Mouse (Mus musculus): ENCODE results near the gene Arhgef2.

The Arhgef2 gene

DNA sequence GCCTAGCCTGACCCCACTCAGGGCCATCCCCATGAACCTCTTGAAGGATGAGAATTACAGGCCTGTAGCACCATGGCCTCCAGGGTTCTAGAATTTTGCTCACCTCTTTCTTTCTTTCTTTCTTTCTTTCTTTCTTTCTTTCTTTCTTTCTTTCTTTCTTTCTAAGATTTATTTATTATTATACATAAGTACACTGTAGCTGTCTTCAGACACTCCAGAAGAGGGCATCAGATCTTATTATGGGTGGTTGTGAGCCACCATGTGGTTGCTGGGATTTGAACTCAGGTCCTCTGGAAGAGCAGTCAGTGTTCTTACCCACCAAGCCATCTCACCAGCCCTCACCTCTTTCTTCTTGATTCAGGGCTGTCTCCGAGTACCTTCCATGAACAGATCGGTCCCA lies at the start of gene Arhgef2:
Arhgef2 (plus strand) TSS at position 301 of the 400 bp plus-strand sequence.
- 96% methylated on average over 2 of the region's 2 CpGs for WGBS

DNA sequence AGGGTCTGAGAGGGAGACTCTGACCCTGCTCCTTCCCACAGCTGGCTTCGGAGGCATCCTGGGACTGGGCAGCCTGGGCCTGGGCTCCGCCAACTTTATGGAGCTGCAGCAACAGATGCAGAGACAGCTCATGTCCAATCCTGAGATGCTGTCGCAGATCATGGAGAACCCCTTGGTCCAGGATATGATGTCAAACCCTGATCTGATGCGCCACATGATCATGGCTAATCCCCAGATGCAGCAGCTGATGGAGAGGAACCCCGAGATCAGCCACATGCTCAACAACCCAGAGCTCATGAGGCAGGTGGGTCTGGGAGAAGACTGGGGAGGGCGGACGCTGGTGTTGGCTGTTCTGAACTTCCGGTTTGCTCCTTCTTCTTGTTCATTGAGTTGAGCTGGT lies 49.1 kb upstream of the Arhgef2 start:
- WGBS, result 95% methylated on average over 8 of the region's 8 CpGs

DNA sequence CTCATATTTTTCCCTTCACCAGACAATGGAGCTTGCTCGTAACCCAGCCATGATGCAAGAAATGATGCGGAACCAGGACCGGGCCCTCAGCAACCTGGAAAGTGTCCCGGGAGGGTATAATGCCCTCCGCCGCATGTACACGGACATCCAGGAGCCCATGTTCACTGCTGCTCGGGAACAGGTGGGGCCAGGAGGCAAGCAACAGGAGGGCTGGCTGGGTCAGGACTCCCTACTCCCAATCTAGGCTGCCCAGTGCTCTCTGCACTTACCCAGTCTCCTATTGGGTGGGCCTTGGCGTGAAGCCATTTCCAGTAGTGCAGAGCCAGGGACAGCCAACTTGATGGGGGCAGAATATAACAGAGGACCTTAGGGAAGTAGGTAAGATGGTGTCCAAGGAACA lies 46.2 kb upstream of the Arhgef2 start:
- WGBS, result 96% methylated on average over 9 of the region's 9 CpGs

DNA sequence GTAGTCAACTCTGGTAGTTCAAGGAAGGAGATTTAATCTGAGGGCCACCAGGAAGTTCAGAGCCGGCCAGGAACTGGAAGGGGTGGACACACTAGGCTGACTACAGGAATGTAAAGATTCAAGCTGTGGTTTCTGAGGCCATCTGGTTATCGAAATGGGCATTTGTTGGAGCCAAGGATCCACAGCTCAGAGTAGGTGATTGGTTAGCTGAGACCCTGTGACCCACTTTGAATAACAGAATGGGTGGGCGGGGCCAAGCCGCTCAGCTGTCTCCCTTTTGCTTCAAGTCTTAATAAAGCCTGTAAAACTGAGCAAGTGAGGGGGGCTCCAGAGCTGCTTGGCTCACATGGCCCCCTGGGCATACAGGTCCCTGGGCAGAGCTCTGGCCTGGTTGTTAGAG lies 43.8 kb upstream of the Arhgef2 start:
- 55% methylated on average over 4 of the region's 4 CpGs for WGBS

DNA sequence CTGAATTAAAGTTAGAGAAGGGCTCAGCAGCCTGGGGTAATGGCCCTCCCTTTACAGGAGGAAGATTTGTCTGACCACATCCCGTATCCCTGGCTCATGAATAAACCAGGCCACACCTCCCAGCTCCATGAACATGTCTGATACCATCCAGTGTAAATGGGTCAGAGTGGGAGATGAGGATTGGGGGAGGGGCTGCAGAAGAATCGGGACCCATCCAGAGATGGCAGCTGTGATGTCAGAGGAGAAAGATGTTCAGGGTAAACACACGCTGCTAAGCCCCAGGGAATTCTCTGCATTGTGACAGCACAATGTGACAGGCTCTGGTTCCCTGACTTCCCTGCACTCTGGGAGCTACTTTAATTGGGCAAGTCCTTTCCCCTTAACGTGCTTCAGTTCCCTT lies 42.3 kb upstream of the Arhgef2 start:
- 66% methylated on average over 4 of the region's 4 CpGs for WGBS

DNA sequence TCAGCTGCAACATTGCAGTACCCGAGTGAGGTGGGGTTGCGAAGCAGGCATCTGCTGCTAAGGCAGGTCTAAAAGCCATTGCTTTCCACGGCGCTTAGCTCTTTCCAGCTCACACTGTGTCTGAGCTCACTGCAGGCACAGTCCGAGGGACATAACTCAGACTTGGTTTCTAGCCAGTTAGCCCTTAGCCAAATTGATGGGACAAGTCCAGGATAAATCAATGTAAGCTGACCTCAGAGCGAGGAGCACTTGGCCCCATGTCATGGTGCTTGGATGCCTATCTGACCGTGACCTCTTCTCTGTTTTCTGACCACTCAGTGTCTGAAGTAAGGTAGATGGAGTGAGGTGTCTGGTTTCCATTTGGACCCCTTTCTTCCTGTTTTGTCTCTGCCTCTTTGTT lies 41.8 kb upstream of the Arhgef2 start:
- 86% methylated on average over 7 of the region's 7 CpGs for WGBS

DNA sequence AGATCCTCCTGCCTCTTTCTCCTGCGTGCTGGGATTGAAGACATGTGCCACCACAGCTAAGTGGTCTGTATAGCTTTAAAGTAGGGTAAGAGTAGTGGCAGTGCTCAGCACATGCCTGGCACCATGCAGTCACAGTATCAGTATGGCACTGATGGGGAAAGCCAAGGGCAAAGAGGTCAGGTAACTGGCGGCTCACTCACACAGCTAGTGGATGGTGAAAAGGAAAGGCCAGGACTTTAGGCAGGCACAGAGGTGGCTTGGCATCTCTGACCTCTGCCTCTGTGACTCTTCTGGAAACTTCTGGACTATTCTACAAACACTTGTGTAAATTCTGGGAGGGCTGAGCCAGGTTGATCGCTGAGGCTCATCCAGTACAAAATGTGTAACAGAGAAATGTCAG lies 39.6 kb upstream of the Arhgef2 start:
- 80% methylated on average over 3 of the region's 3 CpGs for WGBS

DNA sequence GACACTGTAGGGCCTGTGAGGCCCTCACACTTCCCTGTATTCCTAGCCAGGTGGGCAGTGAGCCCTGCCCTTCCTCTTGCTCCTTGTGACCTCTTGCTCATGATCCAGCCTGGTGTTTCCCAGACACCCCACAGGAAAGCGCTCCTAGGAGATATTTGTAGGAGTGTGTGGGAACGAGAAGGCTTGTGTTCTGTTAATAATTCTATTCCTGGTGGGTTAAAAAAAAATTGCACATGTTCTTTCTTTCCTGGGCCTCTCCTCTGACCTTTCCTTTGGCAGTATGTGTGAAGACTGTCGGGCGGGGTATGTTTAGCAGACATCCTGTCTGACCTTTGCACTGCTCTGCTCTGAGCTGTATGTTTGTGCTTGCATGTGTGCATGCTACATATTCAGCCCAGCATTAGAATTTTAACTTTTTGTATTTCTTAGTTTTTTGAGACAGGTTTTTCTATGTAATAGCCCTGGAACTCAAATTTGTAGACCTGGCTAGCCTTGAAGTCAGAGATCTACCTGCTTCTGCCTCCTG lies 39.2 kb upstream of the Arhgef2 start:
- 65% methylated on average over 4 of the region's 4 CpGs for WGBS

DNA sequence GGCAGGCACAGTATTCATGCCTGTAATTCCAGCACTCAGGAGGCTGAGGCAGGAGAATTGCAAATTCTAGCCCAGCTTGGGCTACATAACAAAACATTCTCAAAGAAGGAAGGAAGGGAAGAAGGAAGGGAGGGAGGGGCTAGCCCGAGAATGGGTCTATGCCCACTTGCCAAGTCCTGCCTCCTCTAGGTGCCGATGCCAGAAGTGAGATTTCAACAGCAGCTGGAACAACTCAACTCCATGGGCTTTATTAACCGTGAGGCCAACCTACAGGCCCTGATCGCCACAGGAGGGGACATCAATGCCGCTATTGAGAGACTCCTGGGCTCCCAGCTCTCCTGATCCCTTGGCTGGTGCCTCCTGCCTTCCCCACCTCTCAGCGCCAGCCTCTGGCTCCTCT lies 37.9 kb upstream of the Arhgef2 start:
- WGBS, result 83% methylated on average over 6 of the region's 6 CpGs

DNA sequence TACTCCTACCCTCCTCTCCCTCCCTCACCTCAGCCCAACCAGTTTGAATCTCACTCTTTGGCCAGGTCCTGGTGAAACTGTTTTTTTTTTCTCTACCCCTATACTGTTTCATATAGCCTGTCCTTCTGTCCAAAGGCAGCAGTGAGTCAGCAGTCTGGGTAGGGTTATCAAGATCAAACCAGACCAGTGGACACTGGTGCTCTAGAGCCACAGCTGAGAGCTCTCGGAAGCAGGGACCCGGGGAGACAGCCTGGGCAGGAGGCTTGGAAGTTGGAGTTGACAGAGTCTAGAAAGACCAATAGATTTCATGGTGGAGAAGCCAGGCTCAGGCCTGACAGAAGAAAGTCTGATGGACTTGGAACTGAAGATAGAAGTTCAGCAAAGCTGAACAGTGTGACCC lies 37.2 kb upstream of the Arhgef2 start:
- WGBS, result 96% methylated on average over 2 of the region's 2 CpGs

DNA sequence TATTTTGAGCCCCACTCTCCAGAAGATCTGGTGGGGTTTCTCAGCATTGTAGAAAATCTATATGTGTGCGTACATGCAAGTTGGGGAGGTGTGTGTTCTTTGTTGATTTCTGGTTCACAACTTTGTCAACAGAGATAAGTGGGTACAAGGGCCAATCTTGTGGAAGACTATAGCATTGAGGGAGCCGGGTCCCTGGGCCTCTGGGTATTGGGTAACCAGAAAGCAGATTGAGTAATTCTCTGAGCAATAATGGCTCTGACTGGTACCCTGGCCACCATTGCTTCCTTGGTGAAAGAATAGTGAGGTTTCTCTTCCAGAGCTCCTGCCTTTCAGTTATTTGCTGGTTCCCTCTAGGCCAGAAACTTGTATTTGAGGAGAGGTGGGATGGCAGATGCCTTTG lies 36.7 kb upstream of the Arhgef2 start:
- 97% methylated on average over 2 of the region's 2 CpGs for WGBS

DNA sequence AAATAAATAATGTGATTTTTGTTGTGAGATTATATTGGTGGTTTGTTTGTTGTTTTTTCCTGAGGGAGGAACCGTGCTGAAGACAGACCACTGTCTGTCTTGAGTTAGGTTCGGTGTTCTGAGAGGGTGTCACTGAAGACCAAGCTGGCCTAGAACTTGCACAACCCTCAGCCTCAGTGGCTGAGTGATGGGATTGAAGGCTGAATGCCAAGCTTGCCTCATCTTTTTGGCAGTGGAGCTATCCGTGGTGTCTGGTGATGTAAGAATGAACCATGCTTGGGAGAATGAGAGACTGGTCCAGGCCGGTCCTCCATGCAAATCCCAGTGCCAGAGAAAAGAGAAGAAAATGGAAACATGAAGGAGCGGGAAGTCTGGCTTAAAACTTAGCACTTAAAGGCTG lies 36.1 kb upstream of the Arhgef2 start:
- WGBS, result 75% methylated on average over 5 of the region's 5 CpGs

DNA sequence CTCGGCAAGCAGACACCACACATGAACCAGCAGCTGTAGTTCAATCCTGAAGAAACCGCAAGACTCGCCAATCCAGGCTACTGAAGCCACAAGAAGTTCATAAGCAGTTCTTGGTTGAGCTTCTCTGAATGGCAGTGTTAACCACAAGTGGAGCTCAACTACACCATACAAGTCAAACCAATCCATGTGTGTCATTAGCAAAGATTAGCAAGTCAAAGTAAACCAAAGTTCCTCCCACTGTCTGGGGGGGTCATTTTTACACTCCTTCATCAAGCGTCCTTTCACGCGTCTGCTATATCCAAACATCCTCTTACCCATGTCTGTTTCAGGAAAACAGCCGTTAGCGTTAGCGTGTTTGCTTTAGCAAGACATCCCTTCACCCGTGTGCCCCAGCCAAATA lies 35.4 kb upstream of the Arhgef2 start:
- WGBS, result 91% methylated on average over 10 of the region's 10 CpGs

DNA sequence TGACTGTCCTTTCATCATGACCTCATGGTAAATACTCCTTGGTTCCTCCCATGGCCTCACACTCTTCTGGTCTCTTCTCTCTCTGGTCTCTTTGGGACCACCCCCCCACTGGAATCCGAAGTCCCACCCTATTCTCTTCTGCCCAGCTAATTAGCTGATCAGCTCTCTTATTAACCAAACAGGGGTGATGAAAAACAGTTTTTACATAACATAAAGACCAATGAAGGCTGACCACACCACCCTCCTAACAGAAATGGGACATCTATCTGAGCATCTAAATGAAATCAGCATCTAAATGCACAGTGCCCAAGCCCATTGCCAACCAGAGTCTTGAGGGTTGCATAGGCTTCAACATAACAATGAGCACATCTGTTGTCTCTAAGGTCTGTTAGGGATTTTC lies 33.9 kb upstream of the Arhgef2 start:
- 84% methylated on average over 1 of the region's 1 CpGs for WGBS

DNA sequence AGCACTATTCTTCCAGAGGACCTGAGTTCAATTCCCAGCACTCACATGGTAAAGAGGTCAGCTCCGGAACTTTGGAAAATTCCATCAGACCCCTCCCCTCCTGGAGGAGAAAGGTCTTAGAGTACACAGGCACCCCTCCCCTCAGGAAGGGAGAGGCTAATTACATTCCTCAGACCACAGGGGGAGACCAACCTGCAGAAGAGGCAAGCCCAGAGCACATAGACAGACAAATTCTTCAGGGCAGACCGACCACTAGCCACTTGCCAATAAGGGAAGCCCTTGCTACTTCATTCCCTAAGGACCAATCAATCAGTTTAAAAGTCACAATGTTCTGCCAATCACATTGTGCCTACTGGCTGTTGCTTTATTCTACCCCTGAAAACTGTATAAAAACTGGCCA lies 32.9 kb upstream of the Arhgef2 start:
- 83% methylated on average over 2 of the region's 2 CpGs for WGBS

DNA sequence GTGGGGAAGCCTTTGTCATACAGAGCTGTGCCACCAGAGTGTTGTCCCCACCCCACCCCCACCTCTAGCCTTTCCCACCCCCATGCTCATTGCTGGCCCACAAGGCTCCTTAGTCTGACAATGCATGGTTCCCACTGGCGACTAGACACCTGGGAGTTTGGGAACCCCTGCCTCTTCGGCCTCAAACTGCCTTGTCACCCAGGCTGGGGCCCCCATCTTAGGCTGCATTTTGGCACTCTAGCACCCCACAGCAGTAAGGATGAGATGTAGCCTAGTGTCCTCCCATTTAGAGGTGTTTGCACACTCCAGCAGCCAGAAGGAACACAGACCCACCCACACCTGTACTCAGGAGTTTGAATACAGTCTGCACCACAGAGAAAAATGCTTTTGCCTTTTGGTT lies 32.0 kb upstream of the Arhgef2 start:
- WGBS, result 82% methylated on average over 2 of the region's 2 CpGs

DNA sequence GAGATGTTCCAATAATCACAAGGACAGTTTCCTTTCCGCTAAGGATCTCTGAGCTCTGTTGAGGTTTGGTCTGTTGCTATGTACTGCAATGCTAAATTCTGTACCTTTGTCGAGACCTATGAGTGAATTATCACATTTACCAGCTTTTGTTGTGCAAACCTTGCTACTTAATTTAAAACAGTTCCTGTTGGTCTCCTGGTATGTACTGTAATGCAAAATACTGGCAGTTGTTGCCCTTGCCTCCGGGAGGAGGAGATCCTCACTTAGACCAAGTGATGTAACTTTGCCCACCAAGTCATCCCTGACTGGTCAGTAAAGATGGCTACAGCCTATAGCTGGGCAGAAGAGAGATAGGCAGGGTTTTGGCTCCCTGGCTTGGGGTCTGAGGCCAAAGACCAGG lies 30.2 kb upstream of the Arhgef2 start, which contains the start of gene Ssr2:
Ssr2 (plus strand) TSS at position 337 of the 400 bp plus-strand sequence.
- 94% methylated on average over 3 of the region's 3 CpGs for WGBS

DNA sequence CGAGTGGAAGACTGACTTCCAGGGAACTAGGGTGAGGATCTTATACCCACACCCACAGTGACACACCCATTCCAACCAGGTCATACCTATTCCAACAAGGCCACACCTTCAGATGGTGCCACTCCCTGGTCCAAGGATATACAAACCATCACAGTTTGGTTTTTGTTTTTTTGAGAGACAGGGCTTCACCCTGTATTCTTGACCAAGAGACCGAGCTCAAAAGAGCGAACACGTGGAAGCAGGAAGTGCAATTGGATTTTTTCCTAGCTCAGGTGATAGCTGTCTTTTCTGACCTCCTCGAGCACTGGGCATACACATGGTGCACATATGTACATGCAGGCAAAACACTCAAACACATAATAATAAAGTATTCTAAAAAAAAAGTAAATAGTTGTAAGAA lies 27.9 kb upstream of the Arhgef2 start:
- WGBS, result 83% methylated on average over 5 of the region's 5 CpGs

DNA sequence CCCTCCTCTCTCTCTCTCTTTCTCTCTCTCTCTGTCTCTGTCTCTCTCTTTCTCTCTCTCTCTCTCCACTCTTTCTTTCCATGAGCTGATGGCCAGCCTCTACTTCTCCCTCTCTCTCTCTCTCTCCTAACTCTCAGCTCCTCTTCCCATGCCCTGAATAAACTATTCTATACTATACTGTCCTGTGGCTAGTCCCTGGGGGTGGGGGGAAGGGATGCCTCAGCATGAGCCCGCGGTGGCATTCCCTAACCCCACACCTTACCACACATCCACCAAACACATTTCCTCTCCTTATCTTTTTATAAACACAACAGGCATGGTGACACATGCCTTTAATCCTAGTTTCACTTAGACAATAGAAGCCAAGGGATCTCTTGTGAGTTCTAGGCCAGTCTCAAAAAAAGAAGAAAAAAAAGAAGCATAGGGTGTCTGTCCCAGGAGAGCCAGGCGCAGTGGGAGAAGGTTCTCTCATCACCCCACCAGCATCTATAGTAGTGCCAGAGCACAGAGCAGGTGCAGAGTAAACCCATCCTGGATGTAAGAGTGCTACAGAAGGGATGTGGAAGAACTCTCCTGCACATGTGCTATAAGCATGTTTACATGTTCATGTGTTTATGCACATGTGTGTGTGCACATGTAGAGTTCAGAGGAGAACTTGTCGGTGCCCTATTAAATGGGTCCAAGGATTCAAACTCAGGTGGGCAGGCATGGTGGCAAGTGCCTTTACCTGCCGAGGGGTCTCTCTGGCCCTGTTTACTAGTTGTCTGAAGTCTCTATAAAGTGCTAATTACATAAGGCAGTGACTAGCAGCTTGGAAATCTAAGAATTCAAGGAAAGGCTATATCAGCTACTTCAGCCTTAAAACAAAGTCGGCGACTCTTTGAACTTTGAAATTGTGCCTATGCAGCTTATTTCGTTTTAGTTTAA lies 27.0 kb upstream of the Arhgef2 start:
- WGBS, result 49% methylated on average over 8 of the region's 8 CpGs

DNA sequence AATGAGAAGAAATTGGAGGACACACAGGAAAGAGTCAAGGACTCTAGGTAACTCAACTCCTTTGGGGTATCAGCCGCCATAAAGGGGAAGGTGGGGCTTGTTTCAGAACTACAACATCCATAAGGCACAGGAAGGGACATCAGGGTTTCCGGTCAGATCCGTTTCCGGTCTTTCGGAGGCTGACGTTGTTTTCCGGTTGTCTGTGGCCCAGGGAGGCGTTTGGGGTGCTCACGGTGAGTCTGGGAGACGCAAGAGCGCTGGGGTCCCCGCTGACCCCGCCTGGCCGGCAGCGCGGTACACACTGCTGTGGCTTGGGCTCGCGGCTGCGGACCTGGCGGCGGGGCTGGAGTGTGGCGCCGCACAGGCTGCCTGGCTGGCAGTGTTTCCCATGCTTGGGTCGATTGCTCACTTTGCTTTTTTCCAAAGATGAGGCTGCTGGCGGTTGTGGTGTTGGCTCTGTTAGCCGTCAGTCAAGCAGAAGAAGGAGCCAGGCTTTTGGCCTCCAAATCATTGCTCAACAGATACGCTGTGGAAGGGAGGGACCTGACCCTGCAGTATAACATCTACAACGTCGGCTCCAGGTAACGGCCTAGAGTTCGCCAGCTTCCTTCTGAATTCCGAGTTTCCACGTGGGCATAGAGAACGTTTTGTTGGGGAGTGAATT lies 26.2 kb upstream of the Arhgef2 start:
- WGBS, result 1% methylated on average over 34 of the region's 34 CpGs

DNA sequence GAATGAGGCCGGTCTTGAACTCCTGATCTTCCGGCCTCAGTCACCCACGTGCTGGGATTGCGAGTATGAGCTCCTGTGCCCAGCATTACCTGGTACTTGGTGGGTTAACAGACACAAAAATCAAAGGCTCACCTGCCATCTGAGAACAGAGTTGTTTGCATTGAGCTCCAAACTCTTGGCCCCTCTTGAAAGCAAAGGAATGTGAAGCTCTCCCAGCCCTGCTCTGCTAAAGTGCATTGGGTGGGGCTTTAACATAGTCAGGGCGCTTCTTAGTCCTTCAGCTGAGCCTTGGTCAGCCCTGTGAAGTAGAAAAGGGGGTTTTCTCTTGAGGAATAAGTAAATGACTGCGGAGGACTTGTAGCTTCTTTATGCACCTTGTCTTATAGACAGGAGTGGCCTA lies 20.0 kb upstream of the Arhgef2 start:
- 96% methylated on average over 6 of the region's 6 CpGs for WGBS

DNA sequence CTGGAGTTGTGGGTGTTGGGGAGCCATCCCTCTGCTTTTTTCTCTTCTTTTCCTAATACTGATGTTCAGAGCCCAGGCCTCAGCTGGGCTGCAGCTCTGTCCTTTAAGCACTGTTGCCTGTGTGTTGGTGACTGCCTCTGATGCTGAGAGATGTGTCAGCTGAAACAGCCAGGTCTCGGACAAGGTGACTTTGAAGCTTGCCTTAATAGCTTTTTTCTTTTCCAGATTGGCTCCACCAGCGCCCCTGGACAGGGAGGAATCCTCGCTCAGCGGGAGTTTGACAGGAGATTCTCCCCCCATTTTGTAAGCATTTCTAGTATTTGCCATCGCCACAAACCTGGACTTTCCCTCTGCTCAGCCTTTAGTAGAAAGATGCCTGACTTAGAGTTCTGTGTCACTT lies 19.1 kb upstream of the Arhgef2 start:
- WGBS, result 88% methylated on average over 5 of the region's 5 CpGs

DNA sequence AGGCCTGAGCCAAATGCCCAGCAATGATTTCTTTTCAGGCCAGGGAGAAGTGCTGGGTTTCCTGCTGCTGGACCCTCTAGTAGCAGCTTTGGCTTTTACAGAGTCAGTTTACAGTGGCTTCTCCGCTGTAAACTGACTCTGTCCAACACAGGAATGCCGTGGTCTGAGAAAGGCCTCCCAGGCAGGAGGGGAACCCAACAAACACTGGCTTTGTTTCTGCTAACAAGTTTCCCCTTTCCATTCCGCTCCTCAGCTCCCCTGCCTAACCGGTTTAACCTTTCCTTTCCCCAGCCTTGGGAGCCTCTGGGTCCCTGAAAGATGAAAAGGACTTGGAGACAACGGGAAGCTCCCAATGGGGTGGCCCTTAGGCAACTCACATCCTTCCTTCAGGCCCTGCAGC lies 15.5 kb upstream of the Arhgef2 start:
- 35% methylated on average over 5 of the region's 5 CpGs for WGBS

Measured in cerebral cortex, adult 2 months (tissue).